Mouse (Mus musculus) ovary, postnatal 36 days (tissue): ENCODE data around the gene Gp9.
"Not testable (repeated sequence)": the region's sequence is repeated elsewhere in the genome, so short reads cannot be mapped to it uniquely, and the experiment has no call there.

Source experiments
- DNase-seq: peaks from one replicate; pipeline ENCODE4 v3.0.0; 2022; ENCODE audit warnings: low spot score, mixed read lengths

Gp9 gene

DNA sequence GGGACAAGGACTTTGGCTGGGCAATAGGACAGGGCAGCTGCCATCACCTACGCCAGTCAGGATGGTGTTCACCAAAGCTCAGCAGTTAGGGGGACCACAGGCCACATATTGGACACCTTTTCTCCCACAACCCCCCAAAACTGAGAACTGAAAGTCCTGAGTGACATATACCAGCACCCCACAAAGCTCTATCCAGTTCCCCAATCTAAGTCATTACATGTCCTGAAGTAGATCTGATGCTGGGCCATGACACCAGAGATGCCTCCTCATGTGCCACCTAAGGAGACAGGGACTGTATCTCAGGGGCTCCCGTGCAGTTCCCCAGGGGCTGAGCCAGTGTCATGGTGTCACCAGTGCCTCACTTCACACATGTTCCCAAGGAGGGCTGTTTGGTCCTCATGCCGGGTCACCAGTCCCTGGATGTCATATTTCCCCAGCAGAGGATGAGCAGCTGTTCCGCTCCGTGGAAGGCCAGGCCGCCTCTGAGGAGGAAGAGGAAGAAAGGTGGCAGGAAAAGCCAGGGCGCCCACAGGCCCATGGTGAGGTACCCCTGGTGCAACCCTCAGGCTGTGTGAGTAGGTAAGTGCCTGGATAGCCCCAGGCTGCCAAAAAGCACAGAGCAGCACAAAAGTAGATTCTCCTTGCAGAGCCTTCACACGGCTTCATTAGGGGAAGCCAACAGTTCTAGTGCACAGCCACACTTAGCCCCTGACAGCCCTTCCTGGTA lies 27.5 kb upstream of the Gp9 start:
- no peak for DNase-seq

DNA sequence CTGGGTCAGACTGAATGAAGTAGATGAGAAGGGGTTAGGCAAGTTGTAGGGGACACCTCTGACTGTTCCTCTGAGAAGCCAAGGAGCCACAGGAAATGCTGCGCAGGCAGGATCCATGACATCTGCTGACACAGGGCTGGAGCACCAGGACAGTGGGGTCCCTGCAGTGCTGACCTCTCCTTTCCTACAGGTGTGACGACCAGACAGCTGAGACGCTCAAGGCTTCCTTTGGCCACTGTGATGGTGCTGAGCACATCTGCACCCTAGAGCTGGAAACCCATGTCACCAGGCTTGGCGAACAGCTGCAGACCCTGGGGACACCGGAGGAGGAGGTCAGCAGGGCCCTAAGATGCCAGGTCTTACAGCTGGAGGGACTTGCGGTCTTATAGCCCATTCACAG lies 26.3 kb upstream of the Gp9 start:
- DNase-seq = no peak

DNA sequence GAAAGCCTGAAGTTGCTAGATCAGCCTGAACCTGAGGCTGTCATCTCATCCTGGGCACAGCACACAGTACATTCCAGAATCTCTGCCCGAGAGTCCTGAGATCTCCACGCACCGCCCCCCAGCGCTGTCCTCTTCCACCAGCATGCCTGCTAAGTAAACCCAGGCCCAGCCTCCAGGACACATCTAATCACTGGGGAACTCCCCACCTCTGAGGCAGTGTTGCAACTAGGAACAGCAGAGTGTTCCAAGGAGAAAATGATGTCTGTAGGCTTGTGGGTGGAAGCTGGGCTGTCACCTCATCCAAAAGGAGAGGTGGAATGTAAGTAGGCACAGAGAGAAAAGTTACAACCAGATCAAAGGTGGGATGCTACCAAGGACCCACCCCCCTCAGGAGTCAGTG lies 22.7 kb upstream of the Gp9 start:
- DNase-seq = no peak

DNA sequence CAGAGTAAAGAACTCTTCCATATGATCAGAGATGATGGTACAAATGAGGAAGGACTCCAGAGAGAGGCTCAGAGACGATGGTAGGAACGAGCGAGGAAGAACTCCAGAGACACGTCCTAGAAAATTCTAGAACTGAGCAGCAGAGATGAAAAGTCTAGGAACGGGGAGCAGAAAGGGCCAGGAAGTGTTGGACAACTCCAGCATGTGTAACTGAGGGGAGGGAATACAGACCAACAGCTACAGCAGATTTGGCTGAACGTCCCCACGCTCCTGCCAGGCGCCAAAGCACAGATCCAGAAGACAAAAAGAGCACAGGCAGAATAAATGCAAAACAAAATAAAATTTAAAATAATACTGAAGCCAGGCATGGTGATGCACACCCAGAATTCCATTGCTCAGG lies 21.0 kb upstream of the Gp9 start:
- DNase-seq = no peak

DNA sequence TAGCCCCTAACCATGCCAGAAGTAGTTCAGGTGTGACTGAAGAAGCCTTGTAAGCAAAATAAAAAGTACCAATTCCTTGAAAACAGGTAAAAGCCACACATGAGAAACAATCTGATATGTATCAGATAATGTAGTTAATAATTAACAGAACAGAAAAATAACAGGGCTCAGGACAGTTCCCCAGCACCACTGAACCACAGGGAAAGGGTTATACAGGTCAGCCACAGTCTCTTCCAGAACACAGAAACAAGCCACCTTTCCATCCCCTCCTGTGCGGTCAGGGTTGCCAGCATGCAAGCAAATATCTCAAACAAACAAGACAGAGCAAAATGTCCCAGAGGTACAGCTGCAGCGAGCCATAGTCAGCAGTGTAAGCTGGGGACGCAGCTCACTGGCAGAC lies 18.5 kb upstream of the Gp9 start:
- DNase-seq = no peak

DNA sequence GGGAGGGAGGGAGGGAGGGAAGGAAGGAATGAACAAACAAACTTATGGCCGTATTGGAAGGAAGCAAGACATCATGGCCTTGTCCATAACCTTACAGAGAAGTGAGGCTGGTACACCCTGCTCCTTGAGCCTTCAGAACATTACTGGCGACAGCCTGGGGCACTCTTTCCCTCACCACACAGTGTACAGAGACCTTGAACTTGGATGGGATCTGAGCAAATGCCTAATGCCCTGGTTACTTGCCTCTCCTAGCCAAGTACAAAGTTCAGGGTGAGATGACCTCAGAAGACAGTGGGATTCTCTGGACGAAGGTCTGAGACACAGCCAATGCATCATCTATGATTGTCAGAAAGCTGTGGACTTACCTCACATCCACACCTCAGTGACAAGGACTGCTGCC lies 18.0 kb upstream of the Gp9 start:
- no peak for DNase-seq

DNA sequence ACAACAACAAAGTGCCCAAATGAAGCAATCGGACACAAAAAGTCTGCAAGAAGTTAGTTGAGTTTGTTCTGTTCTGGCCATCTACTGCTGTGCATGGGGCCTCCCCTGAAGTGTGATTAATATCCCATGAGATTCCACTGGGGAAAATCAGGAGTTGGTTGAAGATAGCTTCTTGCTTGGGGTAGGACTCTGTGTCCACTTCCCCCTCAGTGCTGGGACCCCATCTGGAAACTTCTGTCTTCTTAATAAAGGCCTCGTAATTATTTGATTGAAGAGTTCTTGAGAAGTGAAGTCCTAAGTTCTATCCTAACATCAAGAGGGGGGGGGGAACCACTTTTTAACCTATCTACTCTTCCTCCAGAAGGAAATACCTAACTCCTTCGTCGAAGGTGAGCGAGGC lies 15.7 kb upstream of the Gp9 start:
- no peak for DNase-seq

DNA sequence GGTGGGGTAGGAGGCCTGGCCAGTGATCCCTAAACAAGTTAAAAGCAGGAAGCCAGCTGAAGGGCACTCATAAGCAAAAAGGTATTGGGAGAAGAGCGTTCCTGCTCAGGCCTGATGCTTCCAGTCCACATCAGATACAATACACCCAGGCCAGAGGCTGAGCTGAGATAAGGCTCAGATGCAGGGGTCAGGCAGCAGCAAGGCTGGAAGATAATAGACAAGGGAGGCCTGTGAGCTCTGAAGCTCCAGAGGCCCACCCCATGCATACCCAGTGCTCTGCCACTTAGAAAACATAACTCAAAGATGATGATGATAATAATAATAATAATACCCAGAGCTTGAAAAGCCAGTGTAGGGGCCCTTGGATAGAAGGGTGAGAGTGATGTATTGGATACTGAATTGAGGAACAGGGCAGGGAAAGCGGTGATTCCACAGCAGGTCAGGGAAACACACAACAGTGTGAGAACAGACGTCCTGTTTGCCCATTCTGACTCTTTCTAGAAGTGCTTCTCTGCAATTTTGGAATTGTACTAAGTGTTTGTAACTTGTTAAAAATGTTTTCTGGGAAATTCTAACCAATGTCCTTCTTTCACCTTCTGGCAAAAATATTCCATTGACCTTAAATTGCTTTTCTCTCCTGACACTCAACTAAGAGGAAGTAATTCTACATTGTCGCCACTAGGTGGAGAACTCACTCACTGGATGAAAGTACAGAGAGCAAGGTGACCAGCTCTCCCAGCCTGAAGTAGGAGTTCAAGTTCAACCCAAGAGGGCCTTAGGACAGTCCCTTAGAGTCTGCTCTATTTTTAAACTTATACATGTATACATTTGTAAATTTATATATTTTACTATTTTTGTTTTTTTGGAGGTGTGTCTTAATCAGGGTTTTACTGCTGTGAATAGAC lies 14.2 kb upstream of the Gp9 start:
- DNase-seq = no peak

DNA sequence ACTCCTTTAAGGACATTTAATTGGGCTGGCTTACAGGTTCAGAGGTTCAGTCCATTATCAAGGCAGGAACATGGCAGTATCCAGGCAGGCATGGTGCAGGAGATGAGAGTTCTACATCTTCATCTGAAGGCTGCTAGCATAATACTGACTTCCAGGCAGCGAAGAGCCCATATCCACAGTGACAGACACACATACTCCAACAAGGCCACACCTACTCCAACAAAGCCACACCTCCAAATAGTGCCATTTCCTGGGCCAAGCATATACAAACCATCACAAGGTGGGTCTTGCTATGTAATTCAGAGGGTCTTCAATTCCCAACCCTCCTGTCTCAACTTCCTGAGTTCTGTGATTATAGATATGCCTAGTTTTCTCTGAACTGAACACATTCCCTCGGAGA lies 13.6 kb upstream of the Gp9 start:
- not testable (repeated sequence) for DNase-seq

DNA sequence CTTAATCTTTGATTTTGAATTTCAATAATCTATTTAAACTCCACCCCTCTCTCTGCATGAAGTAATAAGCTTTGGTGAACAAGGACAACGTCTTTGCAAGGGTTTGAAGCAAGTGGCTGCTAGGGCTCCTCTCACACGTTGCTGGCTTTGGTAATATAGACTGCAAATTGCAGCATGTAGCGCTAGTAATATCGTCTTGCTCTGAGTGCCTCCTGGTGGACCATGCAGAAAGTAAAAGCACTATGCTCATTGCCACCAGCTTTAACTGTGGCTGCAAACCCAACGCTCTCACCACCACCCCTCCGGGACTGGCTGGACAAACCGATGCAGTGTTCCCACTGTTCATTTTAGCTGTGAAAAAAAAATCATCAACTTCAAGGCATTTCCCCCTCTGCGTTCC lies 7.2 kb upstream of the Gp9 start:
- DNase-seq = no peak

DNA sequence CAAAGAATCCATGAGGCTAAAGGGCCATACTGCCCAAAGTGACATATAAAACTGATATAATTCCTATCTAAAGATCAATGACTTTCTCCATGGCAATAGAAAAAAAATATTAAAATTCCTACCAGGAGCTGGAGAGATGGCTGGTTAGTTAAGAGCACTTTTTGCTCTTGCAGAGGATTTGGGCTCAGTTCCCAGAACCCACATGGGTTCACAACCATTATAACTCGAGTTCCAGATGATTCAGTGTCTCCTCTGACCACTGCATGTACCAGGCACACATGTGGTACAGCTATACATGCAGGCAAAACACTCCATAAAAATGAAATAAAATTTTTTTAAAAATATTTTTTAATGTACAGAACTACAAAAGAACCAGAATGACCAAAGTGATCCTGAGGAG lies 3.4 kb upstream of the Gp9 start:
- DNase-seq = no peak

DNA sequence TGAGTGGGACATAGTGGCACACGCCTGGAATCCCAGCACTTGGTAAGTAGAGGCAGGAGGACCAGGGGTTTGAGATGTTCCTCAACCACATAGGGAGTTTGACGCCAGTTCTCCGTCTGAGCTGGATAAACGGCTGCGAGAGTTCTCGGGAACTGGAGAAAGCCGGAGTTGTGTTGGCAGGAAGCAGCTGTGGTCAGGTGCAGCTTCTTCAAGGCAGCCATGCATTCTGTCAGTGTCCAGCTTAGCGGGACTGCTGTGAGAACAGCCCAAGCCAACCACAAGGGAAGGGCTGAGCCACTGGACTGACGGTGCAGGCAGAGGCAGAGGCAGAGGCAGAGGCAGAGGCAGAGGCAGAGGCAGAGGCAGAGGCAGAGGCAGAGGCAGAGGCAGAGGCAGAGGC lies 3.0 kb upstream of the Gp9 start:
- no peak for DNase-seq

DNA sequence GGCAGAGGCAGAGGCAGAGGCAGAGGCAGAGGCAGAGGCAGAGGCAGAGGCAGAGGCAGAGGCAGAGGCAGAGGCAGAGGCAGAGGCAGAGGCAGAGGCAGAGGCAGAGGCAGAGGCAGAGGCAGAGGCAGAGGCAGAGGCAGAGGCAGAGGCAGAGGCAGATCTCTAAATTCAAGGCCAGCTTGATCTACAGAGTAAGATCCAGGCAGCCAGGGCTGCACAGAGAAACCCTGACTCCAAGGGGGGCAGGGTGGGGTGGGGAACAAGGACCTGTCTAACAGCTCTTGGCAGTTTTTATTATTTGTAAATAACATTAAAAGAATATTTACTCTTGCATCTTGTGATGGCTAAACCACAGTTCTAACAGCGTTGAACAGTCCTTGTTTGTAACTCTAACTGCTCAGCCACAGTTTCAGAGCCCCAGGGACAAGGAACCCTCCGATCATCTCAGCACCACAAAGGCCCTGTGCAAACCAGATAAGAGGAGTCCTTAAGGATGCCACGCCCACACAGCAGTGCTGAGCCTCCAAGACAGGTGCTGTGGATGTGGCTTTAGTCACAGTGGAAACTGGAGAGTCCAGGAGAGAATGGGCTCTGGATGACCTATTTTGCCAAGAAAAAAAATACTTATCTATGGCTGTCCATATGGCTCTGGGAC lies 2.2 kb upstream of the Gp9 start:
- DNase-seq = no peak

DNA sequence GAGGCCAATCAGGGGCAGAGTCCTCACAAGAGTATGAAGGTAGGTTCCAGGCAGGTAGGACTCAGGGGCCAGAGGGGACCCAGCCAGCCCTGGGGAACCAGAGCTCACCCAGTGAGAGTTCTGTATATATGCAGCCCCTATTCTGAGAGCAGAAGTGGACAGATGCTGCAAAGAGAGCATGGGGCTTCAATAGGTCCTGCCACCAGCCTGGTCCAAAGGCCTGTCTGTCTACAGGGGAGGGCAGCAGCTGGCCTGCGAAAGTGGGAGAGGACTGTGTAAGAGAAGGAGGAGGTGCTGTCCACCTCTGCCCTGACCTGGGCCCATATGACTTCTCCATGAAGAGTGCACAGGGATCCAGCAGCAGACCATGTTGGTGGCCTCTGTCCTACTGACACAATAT lies 1.2 kb upstream of the Gp9 start:
- no peak for DNase-seq

DNA sequence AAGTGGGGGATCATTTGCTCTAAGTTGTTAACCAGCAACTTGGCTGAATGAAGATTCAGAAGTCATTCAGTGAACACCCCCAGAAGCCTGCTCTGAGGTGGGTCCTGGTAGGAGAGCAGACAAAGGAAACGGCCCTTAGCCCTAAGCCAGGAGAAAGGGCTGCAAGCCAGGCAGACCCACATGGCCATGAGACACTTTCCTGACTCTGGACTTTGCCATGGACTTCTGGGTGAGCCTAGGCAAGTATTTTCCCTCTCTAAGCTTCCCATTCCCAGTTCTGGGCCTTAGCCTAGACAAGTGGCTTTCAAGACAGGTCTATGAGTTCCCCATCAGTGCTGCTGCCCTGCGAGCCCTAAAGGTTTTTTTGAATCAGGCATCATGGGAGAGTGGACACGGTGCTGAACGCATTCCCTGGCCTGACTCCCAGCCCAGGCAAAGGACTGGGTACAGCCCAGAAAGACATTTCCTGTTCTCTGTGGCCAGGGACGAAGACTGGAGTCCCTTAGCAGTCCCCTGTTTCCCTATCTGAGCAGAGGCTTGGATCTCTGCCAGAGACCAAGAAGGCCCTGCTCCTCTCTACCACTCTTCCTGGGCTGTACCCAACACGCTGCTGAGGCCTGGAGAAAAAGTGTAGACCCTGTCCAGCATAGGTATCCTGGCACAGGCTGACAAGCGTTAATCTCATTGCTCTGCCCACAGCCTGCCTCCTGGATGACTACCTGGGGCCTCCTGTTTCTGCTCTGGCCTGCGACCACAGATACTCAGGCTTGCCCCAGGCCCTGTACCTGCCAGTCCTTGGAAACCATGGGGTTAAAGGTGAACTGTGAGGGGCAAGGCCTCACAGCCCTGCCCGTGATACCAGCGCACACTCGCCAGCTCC lies 662 bp downstream of the Gp9 start:
- no peak for DNase-seq

DNA sequence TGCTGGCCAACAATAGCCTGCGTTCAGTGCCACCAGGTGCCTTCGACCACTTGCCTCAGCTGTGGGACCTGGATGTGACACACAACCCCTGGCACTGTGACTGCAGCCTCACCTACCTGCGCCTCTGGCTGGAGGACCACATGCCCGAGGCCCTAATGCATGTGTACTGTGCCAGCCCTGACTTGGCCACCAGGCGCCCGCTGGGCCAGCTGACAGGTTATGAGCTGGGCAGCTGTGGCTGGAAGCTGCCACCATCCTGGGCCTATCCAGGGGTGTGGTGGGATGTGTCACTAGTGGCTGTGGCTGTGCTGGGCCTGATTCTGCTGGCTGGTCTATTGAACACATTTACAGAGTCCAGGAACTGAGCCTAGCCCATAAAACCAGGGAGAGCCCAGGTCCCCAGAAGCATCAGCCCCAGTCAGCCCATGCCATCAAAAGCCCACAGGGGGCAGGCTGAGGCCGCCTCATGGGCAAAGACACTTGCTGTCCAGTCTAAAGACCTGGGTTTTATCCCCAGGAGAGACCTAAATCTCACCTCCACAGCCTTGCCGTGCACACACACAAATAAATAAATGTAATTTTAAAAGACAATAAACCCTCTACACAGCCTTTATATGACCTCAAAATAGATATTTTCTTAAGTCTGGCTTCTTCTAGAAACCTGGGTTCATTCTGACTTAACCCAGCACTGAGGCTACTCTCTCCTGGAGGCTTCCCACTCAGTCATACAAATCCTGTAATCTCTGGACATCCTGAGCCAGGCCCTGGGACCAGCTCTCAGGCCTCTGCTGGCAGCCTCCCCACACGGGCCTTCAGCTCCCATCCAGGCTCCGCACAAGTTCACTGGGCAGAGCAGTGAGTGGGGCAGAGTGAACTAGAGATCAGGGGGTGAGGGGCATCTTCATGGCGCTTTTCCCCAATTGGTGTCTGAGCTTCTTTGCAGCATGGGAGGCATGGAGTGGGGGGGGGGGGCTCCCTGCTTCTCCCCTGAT lies 1.6 kb downstream of the Gp9 start:
- DNase-seq = peak; percentile 33

DNA sequence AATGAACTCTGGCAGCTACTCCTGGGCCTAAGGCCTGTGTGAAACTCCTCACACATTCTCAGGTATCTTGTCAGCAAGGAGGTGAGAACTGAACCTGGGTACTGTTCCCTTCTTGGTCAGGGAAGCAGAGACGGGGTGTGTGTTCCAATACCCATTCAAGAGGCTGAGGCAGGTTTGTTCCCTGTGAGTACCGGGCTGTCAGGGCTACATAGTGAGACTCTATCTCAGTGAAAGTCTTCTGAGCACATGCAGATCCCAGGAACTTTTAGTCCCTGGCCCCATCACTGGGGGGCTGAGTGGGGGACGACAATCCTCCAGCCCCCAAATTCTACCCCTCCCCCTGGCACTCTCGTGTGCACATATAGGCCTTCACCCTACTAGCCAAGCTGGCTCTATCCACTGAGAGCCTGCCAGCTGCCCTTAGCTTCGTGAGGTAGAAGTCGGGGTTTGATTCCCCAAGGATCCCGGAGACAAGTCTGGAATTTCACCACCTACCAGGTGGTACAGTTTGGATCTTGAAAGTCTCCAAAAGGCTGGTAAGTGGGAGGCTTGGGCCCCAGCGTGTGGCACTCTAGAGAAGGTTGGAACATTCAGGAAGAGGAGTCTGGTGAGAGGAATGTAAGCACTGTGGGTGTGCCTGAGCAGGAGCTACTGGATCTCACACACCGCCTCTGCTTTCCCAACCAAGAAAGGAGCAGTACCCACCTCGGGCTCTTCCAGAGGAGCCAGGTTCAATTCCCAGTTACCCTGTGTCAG lies 2.9 kb downstream of the Gp9 start:
- DNase-seq = no peak

DNA sequence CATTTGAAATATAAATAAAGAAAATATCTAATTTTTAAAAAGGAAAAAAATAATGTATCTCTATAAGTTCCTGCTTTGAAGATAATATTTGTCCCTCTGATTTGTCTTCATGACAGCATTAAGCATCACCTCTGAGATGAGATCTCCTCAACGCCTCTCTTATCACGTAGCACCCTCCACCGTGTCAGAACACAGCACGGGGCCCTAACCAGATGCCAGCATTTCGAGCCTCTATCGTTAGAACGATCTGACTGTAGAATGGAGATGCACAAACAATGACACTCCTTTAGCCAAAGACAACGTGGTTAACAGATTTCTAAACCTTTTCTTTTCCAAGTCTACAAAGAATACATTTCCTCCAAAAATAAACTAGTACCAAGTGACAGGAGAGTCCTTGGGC lies 6.2 kb downstream of the Gp9 start:
- DNase-seq = no peak

DNA sequence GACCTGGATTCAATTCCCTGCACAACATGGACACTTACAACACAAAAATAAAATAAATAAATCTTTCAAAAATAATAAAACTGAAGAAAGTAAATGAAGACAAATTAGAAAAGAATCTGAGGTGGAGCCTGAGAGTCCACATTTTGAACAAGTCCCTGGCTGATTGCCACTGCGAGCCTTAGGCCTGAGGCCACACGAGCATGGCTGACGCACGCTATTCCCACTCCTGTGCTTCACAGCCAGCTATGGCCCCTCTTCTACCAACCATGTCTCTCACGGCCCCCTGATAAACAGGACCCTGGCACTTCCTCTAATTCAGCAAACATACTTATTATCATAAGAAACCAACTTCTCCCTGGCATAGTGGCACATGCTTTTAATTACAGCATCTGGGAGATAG lies 8.7 kb downstream of the Gp9 start:
- no peak for DNase-seq
